Mouse (Mus musculus) thymus, adult 2 months (tissue): ENCODE measurements around the gene Hist2h2bb.

Experiments
- CTCF ChIP-seq: fragments of 200-500 bp; IDR thresholded peaks from 2 replicates; pipeline ENCODE4 v1.5.1; 2012; ENCODE audit warnings: mild to moderate bottlenecking, control low read depth, low read length, moderate library complexity, borderline replicate concordance; ENCODE audit not compliant: control insufficient read depth, poor library complexity, insufficient read depth; ENCODE audit errors: extremely low read depth
- POLR2A ChIP-seq: fragments of 200-500 bp; IDR thresholded peaks from 2 replicates; pipeline ENCODE4 v1.6.1; 2012; ENCODE audit warnings: mild to moderate bottlenecking, low read length, control low read depth, moderate library complexity; ENCODE audit not compliant: control insufficient read depth, poor library complexity, insufficient read depth; ENCODE audit errors: extremely low read depth

GRCm38 (mm10) chr3:96257190-96257589 is 12.4 kb upstream of the Hist2h2bb start:
- no peak for TF ChIP-seq CTCF
- no peak for TF ChIP-seq POLR2A
